Mouse (Mus musculus) myocyte (in vitro differentiated cells): ENCODE data around the gene Ptprm. TPM values are rescaled to one million over a fixed set of nuclear protein-coding genes. Genes with fewer than 3 reads are reported as not detected.

Experiments
- H3K27me3 ChIP-seq: one replicate; pipeline ENCODE4 v1.6.1; 2011; ENCODE audit not compliant: control insufficient read depth, insufficient read depth, insufficient read length
- H3K36me3 ChIP-seq: one replicate; pipeline ENCODE4 v1.6.1; 2011; ENCODE audit not compliant: control insufficient read depth, insufficient read depth
- H3K4me2 ChIP-seq: one replicate; pipeline ENCODE4 v1.6.1; 2011; ENCODE audit warnings: low read depth, control low read depth
- H3K4me3 ChIP-seq: one replicate; pipeline ENCODE4 v1.5.1; 2011; ENCODE audit warnings: mild to moderate bottlenecking, control low read depth, moderate library complexity
- H3K79me2 ChIP-seq: one replicate; pipeline ENCODE4 v1.6.1; 2011; ENCODE audit not compliant: control insufficient read depth, insufficient read depth
- H3ac ChIP-seq: one replicate; pipeline ENCODE4 v1.6.1; 2011; ENCODE audit not compliant: control insufficient read depth, insufficient read length
- CEBPB ChIP-seq: IDR thresholded peaks from 2 replicates; pipeline ENCODE4 v1.6.1; 2011; ENCODE audit warnings: mild to moderate bottlenecking, moderate library complexity; ENCODE audit not compliant: poor library complexity, insufficient read depth, severe bottlenecking
- E2F4 ChIP-seq: IDR thresholded peaks from one replicate; pipeline ENCODE4 v1.6.1; 2011; ENCODE audit warnings: mild to moderate bottlenecking, control low read depth, moderate library complexity; ENCODE audit not compliant: insufficient read depth
- MAX ChIP-seq: IDR thresholded peaks from one replicate; pipeline ENCODE4 v1.6.1; 2011; ENCODE audit warnings: low read depth, mild to moderate bottlenecking, control low read depth
- MYOD1 ChIP-seq, 3 experiments: IDR thresholded peaks; one replicate each; pipeline ENCODE4 v1.6.1; 2011; ENCODE audit warnings: control low read depth in 2 of 3, low read depth in 2 of 3, mild to moderate bottlenecking in 2 of 3, moderate library complexity in 1 of 3; ENCODE audit not compliant: insufficient read length in 2 of 3, control insufficient read depth in 1 of 3
- MYOG ChIP-seq, 3 experiments: IDR thresholded peaks; one replicate each; pipeline ENCODE4 v1.6.1; 2011; ENCODE audit warnings: control low read depth in 2 of 3, low read depth in 2 of 3, mild to moderate bottlenecking in 2 of 3; ENCODE audit not compliant: insufficient read length in 2 of 3, control insufficient read depth in 1 of 3, insufficient read depth in 1 of 3
- POLR2A ChIP-seq: IDR thresholded peaks from one replicate; pipeline ENCODE4 v1.6.1; 2011; ENCODE audit warnings: low read depth, mild to moderate bottlenecking, control low read depth, moderate library complexity; ENCODE audit not compliant: insufficient read length
- POLR2AphosphoS2 ChIP-seq: IDR thresholded peaks from one replicate; pipeline ENCODE4 v1.6.1; 2011; ENCODE audit warnings: low read depth, control low read depth; ENCODE audit not compliant: insufficient read length
- REST ChIP-seq: IDR thresholded peaks from one replicate; pipeline ENCODE4 v1.6.1; 2011; ENCODE audit warnings: mild to moderate bottlenecking, control low read depth, moderate library complexity; ENCODE audit not compliant: insufficient read depth, insufficient read length
- SRF ChIP-seq: IDR thresholded peaks from one replicate; pipeline ENCODE4 v1.6.1; 2011; ENCODE audit warnings: low read depth; ENCODE audit not compliant: control insufficient read depth, insufficient read length
- TCF12 ChIP-seq: IDR thresholded peaks from one replicate; pipeline ENCODE4 v1.6.1; 2011; ENCODE audit warnings: mild to moderate bottlenecking, control low read depth; ENCODE audit not compliant: poor library complexity, insufficient read depth, severe bottlenecking
- TCF3 ChIP-seq: IDR thresholded peaks from one replicate; pipeline ENCODE4 v1.6.1; 2011; ENCODE audit warnings: low read depth, control low read depth; ENCODE audit not compliant: insufficient read length
- USF1 ChIP-seq: IDR thresholded peaks from one replicate; pipeline ENCODE4 v1.6.1; 2011; ENCODE audit warnings: low read depth, mild to moderate bottlenecking, control low read depth, moderate library complexity
- polyA plus RNA-seq: library from polyadenylated mRNA; unstranded; fragments of >200 nt; fragmentation: generic; extraction: Trizol; gene quantifications from one replicate; pipeline ENCODE4 v1.2.1, GENCODE M21; 2012; ENCODE audit warnings: missing spikeins

The Ptprm gene
- polyA plus RNA-seq, 1 experiment: 6.5 TPM

- Histone ChIP-seq H3K27me3 (no peaks in the 10 kb centered on the region), H3K79me2 (no peaks in the 10 kb centered on the region), H3K4me3 (no peak overlapping the region), H3K36me3 (no peaks in the 10 kb centered on the region), H3ac (no peak overlapping the region), H3K4me2 (no peak overlapping the region)
- TF ChIP-seq E2F4 (no peak), POLR2A (no peak), TCF12 (no peak), MAX (no peak), REST (no peak), POLR2AphosphoS2 (no peak), TCF3 (no peak), CEBPB (no peak)
Observed at GRCm38 (mm10) chr17:66960986-66961385, 393.3 kb downstream of the Ptprm start.

GRCm38 (mm10) chr17:66960557-66960956, 393.7 kb downstream of the Ptprm start:
- Histone ChIP-seq H3K27me3 (no peaks in the 10 kb centered on the region), H3K79me2 (no peaks in the 10 kb centered on the region), H3ac (no peak overlapping the region), H3K4me3 (no peak overlapping the region), H3K4me2 (no peak overlapping the region), H3K36me3 (no peaks in the 10 kb centered on the region)
- TF ChIP-seq TCF3: no peak
- TF ChIP-seq MYOG (IDR thresholded peaks at IDR 0.05; ENCODE audit: control insufficient read depth in 1 of 3, insufficient read depth in 1 of 3, insufficient read length in 2 of 3, low read depth in 2 of 3): no peak
- no peak for TF ChIP-seq POLR2A
- no peak for TF ChIP-seq E2F4
- no peak for TF ChIP-seq USF1
- TF ChIP-seq MYOD1 (IDR thresholded peaks at IDR 0.05; ENCODE audit: control insufficient read depth in 1 of 3, insufficient read length in 2 of 3, low read depth in 2 of 3): no peak
- no peak for TF ChIP-seq MAX
- TF ChIP-seq TCF12: no peak
- TF ChIP-seq REST: no peak
- TF ChIP-seq POLR2AphosphoS2: no peak

- no peak overlapping the region for H3K4me3 ChIP-seq
- H3K36me3 ChIP-seq: no peaks in the 10 kb centered on the region
- H3ac ChIP-seq: no peak overlapping the region
- H3K4me2 ChIP-seq: no peak overlapping the region
- H3K79me2 ChIP-seq: no peaks in the 10 kb centered on the region
- H3K27me3 ChIP-seq: no peaks in the 10 kb centered on the region
- TF ChIP-seq MAX: no peak
- no peak for TF ChIP-seq E2F4
- TF ChIP-seq USF1: no peak
- no peak for TF ChIP-seq TCF3
- no peak for TF ChIP-seq SRF
- no peak for TF ChIP-seq POLR2A
- TF ChIP-seq MYOD1 (IDR thresholded peaks at IDR 0.05; ENCODE audit: control insufficient read depth in 1 of 3, insufficient read length in 2 of 3, low read depth in 2 of 3): no peak
- TF ChIP-seq TCF12: no peak
- no peak for TF ChIP-seq MYOG (IDR thresholded peaks at IDR 0.05; ENCODE audit: control insufficient read depth in 1 of 3, insufficient read depth in 1 of 3, insufficient read length in 2 of 3, low read depth in 2 of 3)
- TF ChIP-seq POLR2AphosphoS2: no peak
- TF ChIP-seq REST: no peak
- TF ChIP-seq CEBPB: no peak
Observed at GRCm38 (mm10) chr17:66959815-66960214, 394.4 kb downstream of the Ptprm start.

GRCm38 (mm10) chr17:66958766-66959165, 395.5 kb downstream of the Ptprm start:
- Histone ChIP-seq H3K27me3 (no peaks in the 10 kb centered on the region), H3ac (no peak overlapping the region), H3K36me3 (no peaks in the 10 kb centered on the region), H3K79me2 (no peaks in the 10 kb centered on the region), H3K4me3 (no peak overlapping the region), H3K4me2 (no peak overlapping the region)
- TF ChIP-seq TCF12 (no peak), CEBPB (no peak), TCF3 (no peak), POLR2A (no peak), MAX (no peak), SRF (no peak), REST (no peak)

- Histone ChIP-seq H3K4me2 (no peak overlapping the region), H3K27me3 (no peaks in the 10 kb centered on the region), H3K36me3 (no peaks in the 10 kb centered on the region), H3K4me3 (no peak overlapping the region), H3K79me2 (no peaks in the 10 kb centered on the region), H3ac (no peak overlapping the region)
- no peak for TF ChIP-seq POLR2AphosphoS2
- no peak for TF ChIP-seq CEBPB
- TF ChIP-seq USF1: no peak
- TF ChIP-seq TCF3: no peak
- TF ChIP-seq E2F4: no peak
- no peak for TF ChIP-seq TCF12
- no peak for TF ChIP-seq MYOD1 (IDR thresholded peaks at IDR 0.05; ENCODE audit: control insufficient read depth in 1 of 3, insufficient read length in 2 of 3, low read depth in 2 of 3)
- no peak for TF ChIP-seq MAX
- TF ChIP-seq MYOG (IDR thresholded peaks at IDR 0.05; ENCODE audit: control insufficient read depth in 1 of 3, insufficient read depth in 1 of 3, insufficient read length in 2 of 3, low read depth in 2 of 3): no peak
- no peak for TF ChIP-seq POLR2A
- TF ChIP-seq REST: no peak
- no peak for TF ChIP-seq SRF
Observed at GRCm38 (mm10) chr17:66944498-66944897, 409.8 kb downstream of the Ptprm start.
